Mouse (Mus musculus): ENCODE measurements at regions not wholly inside any gene's neighbourhood (a gene's known extent, or its start where the extent isn't known, plus 50 kb on each side); places are given as distances from the start of the nearest gene placed in this dataset.

- TF ChIP-seq POLR2A (IDR thresholded peaks at IDR 0.05; ENCODE audit: control insufficient read depth, low read depth, low read length) = no peak
- TF ChIP-seq CTCF (IDR thresholded peaks at IDR 0.05; ENCODE audit: control insufficient read depth, insufficient read depth, insufficient replicate concordance, low read depth, low read length) = no peak
Observed at GRCm38 (mm10) chr11:114322627-114323026, 255.8 kb upstream of the Sdk2 start.
